Mouse (Mus musculus) limb, embryonic 13.5 days (tissue): ENCODE results near the gene Ccdc162. TPM values are rescaled to one million over a fixed set of nuclear protein-coding genes. Genes with fewer than 3 reads are reported as not detected.

Experiments used
- ATAC-seq: fragments of 200-750 bp; cut with Nextera tagmentation; 2 replicates; pipeline ENCODE4 v1.8.0; 2017; ENCODE audit warnings: low read depth, moderate number of reproducible peaks, moderate TSS enrichment; ENCODE audit not compliant: low FRiP score
- H3K27ac ChIP-seq: fragments of 300-500 bp; sonication (generic); 2 replicates; pipeline ENCODE4 v1.5.1; 2015; ENCODE audit warnings: inconsistent platforms, mild to moderate bottlenecking, moderate library complexity
- H3K27me3 ChIP-seq: fragments of 300-500 bp; sonication (generic); 2 replicates; pipeline ENCODE4 v1.6.1; 2015; ENCODE audit warnings: mild to moderate bottlenecking, inconsistent platforms
- H3K36me3 ChIP-seq: fragments of 300-500 bp; sonication (generic); 2 replicates; pipeline ENCODE4 v1.6.1; 2015; ENCODE audit warnings: inconsistent platforms, mild to moderate bottlenecking, moderate library complexity
- H3K4me1 ChIP-seq: fragments of 300-500 bp; sonication (generic); 2 replicates; pipeline ENCODE4 v1.6.1; 2015; ENCODE audit warnings: inconsistent platforms
- H3K4me2 ChIP-seq: fragments of 300-500 bp; sonication (generic); replicated peaks from 2 replicates; pipeline ENCODE4 v1.6.1; 2015; ENCODE audit warnings: inconsistent platforms, mild to moderate bottlenecking, moderate library complexity
- H3K4me3 ChIP-seq: fragments of 300-500 bp; sonication (generic); 2 replicates; pipeline ENCODE4 v1.5.1; 2015; ENCODE audit warnings: moderate library complexity, mild to moderate bottlenecking, inconsistent platforms
- H3K9ac ChIP-seq: fragments of 300-500 bp; sonication (generic); 2 replicates; pipeline ENCODE4 v1.6.1; 2015; ENCODE audit warnings: mild to moderate bottlenecking, inconsistent platforms
- H3K9me3 ChIP-seq: fragments of 300-500 bp; sonication (generic); 2 replicates; pipeline ENCODE4 v1.6.1; 2016; ENCODE audit warnings: inconsistent platforms
- WGBS: fragments of 180-500 bp; shearing (Covaris S2); methylation state at CpG from one replicate; pipeline ENCODE4 v1.1.7; 2015; 5-methylcytosine and 5-hydroxymethylcytosine counted together
- polyA plus RNA-seq: library from polyadenylated mRNA; unstranded; fragments of >200 nt; fragmentation: Nextera tagmentation; extraction: Ambion mirVana; gene quantifications from 2 replicates; pipeline ENCODE4 v1.2.1, GENCODE M21; 2015

Gene Ccdc162
- polyA plus RNA-seq, 1 experiment from 2014 or later, result 1.4 TPM

DNA sequence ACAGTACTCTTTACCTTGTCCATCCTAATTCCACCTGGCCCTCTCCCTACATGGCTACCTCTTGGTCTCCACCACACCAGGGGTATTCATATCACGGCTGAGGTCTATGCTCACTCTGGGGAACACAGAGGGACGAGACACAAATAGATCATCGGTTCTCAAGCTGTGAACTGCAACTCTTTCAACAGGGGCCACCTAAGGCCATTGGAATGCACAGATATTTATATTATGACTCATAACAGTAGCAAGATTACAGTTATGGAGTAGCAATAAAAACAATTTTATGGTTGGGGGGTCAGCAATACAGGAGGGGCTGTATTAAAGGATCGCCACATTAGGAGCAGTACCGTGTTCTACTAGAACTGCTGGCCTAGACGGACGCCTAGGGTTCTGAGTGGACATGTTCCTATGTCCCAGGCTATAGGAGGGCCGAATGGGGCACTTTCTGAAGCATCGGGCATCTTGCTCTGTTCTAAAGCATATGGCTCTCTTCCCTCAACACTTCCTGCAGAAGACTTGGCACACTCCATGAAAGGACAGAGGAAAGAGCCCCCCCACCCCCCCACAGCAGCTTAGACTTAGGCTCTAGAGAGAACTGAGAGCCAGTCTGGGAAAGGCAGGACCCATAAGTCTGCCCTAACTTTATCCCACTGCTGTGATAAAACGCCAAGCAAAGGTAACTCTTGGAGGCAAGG lies 154.6 kb downstream of the Ccdc162 start:
- Histone ChIP-seq H3K4me2 (no peak overlapping the region), H3K4me3 (no peak overlapping the region), H3K9ac (no peak overlapping the region), H3K36me3 (no peaks in the 10 kb centered on the region), H3K4me1 (no peaks in the 10 kb centered on the region), H3K27ac (no peak overlapping the region), H3K27me3 (no peaks in the 10 kb centered on the region), H3K9me3 (peaks cover 14% of the 10 kb centered on the region; the same call in 1 of the 2 replicates)
- 88% methylated on average over 10 of the region's 10 CpGs for WGBS
- no peak for ATAC-seq

DNA sequence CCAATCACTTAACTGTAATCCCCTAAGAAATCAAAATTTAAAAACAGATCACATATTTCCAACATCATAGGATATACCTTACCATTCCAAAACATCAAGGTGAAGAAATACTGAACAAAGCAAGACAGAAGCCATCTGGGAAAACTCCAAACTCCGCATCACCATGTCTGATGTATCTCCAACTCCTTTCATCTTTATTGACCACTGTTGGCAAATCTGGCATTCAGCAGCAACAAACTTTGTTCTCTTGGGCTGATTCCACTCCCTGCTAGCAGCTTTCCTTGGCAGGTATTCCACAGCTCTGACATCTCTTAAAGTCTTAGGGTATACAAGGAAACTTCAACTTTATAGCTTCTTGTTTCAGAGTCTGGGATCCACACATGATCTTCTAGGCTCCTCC lies 158.0 kb downstream of the Ccdc162 start:
- no peaks in the 10 kb centered on the region for H3K27me3 ChIP-seq
- no peak overlapping the region for H3K27ac ChIP-seq
- no peak overlapping the region for H3K4me2 ChIP-seq
- peaks cover 4% of the 10 kb centered on the region for H3K4me1 ChIP-seq
- 88% methylated on average over 1 of the region's 1 CpGs for WGBS
- no peak overlapping the region for H3K9ac ChIP-seq
- H3K36me3 ChIP-seq, result no peaks in the 10 kb centered on the region
- no peak overlapping the region for H3K4me3 ChIP-seq
- peaks cover 14% of the 10 kb centered on the region; the same call in 1 of the 2 replicates for H3K9me3 ChIP-seq
- ATAC-seq, result no peak

DNA sequence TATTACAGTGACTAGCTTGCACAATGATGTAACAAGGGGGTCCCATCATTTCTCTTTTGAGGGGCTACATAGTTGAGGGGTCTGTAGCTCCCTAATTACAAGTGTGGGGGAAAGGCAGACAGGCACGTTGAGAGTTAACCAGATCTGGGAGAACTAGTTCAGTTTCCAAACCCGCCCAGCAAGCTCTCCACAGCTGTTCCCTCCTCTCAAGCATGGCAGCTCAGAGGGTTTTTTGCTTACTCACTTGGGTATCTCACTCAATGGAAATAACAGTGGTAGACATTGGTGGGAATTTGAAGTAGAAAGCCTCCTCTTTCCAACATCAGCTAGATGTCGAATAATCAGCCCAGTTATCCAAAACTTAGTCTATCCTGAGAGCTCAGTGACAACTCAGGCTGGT lies 161.4 kb downstream of the Ccdc162 start:
- H3K36me3 ChIP-seq, result no peaks in the 10 kb centered on the region
- WGBS, result 78% methylated on average over 3 of the region's 3 CpGs
- 0 out of 2 replicates have a peak, but pooled peaks cover 5% of the 10 kb centered on the region for H3K9me3 ChIP-seq
- no peak overlapping the region for H3K27ac ChIP-seq
- peaks cover 28% of the 10 kb centered on the region for H3K4me1 ChIP-seq
- ATAC-seq, result no peak
- no peaks in the 10 kb centered on the region for H3K27me3 ChIP-seq
- no peak overlapping the region for H3K9ac ChIP-seq
- H3K4me2 ChIP-seq, result no peak overlapping the region
- H3K4me3 ChIP-seq, result no peak overlapping the region

DNA sequence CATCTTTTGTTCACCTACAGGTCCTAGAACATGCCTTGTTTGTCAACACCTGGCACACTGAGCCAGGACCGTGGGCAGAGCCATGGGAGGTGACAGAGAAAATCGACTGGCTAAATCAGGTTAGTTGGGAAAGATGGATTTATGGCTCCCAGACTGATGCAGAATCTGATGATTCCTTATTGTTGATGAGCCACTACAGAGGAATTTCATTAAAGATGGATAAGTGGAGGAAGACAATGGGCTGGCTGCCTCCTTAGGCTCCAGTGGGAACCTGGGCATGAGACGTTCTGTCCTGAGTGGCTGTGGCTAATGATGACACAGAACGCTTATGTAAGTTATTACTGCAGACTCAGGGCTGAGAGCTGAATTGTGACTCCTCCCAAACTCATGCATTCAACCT lies 162.7 kb downstream of the Ccdc162 start:
- no peaks in the 10 kb centered on the region for H3K27me3 ChIP-seq
- no peak overlapping the region for H3K27ac ChIP-seq
- ATAC-seq, result no peak
- no peak overlapping the region for H3K4me2 ChIP-seq
- H3K4me1 ChIP-seq, result peaks cover 28% of the 10 kb centered on the region
- H3K36me3 ChIP-seq, result peaks cover 4% of the 10 kb centered on the region
- 73% methylated on average over 4 of the region's 4 CpGs for WGBS
- H3K9ac ChIP-seq, result no peak overlapping the region
- H3K9me3 ChIP-seq, result peaks cover 5% of the 10 kb centered on the region
- no peak overlapping the region for H3K4me3 ChIP-seq

DNA sequence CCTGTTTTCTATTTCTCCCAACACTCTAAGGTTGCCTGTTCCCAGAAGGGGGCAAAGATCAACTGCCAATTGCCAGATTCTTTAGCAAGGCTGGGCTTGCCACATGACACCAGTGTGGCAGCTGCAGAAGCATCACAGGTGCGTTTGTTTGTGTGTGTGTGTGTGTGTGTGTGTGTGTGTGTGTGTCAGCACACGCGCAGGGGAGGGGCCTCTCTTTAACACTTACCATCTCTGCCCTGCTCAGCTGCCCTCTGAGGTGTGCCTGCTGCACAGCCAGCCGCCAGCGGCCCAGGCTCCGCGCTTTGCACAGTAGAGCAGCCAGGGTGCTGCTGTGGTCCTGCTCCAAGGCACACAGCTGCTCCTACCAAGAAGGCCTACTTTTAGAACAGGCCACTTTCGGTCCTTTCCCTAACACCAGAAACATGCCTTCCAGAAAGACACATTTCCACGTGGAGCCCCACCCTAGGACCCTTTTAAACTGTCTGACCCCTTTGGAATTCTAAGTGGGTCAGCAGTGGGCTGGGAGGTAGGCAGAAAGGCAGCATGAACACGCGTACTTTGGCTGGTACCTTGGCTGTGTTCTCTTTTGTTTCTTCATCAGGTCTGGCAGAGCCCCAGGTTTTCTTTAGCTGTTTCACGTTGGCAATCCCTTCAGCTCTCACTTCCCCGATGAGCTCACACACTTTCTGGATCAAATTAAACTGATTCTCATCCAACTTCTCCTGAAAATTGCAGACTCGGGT lies 163.4 kb downstream of the Ccdc162 start:
- Histone ChIP-seq H3K4me3 (no peak overlapping the region), H3K4me1 (peaks cover 28% of the 10 kb centered on the region), H3K27me3 (no peaks in the 10 kb centered on the region), H3K4me2 (0 out of 2 replicates have a peak overlapping the region, but pooled peaks have one; percentile 4), H3K36me3 (peaks cover 4% of the 10 kb centered on the region), H3K9me3 (peaks cover 5% of the 10 kb centered on the region), H3K9ac (no peak overlapping the region; the same call in 1 of the 2 replicates), H3K27ac (peak overlapping the region; percentile 67)
- 26% methylated on average over 14 of the region's 14 CpGs for WGBS
- ATAC-seq, result peak; percentile 86

DNA sequence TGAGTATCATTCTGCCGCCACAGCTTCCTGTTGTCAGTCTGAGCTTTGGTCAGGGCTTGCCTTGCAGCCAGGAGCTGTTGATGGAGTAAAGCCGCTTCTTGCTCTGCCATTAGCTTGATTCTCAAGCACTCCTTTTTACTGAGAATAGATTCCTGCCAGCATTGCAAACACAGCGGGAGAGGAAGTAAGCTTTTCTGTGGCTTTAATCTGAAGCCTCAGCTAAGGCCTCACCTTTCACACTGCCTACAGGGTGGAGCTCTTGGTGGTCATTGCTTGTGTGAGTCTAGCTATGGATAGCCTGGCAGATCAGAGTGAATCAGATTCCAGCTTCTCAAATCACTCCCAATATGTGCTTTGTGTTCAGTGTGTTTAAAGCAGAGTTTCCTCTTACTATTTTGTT lies 164.1 kb downstream of the Ccdc162 start:
- H3K36me3 ChIP-seq, result peaks cover 4% of the 10 kb centered on the region
- no peak overlapping the region for H3K4me2 ChIP-seq
- H3K9ac ChIP-seq, result no peak overlapping the region
- WGBS, result 25% methylated on average over 3 of the region's 3 CpGs
- no peak for ATAC-seq
- H3K27ac ChIP-seq, result peak overlapping the region; percentile 3; the same call in 1 of the 2 replicates
- H3K4me3 ChIP-seq, result no peak overlapping the region
- peaks cover 5% of the 10 kb centered on the region for H3K9me3 ChIP-seq
- H3K27me3 ChIP-seq, result no peaks in the 10 kb centered on the region
- H3K4me1 ChIP-seq, result peaks cover 28% of the 10 kb centered on the region

DNA sequence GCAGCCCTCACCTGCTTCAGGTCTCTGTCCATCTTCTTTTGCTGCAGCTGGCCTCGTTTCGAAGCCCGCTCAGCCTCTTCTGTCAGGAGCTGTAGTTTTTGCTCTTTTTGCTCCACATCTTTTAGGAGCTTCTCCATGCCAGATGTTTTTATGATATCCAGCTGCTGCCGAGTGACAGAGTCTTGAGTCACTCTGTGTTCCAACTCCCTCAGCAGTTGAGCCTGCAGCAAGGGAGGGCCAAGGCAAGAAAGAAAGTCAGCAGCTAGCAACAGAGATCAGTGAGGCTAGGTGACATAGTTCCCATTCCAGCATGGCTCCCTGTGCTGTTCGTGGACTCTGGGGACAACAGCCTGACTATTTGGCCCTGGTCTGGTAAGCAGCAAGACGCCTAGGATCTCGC lies 165.7 kb downstream of the Ccdc162 start:
- ATAC-seq, result no peak
- 60% methylated on average over 7 of the region's 7 CpGs for WGBS
- Histone ChIP-seq H3K27ac (no peak overlapping the region), H3K4me3 (no peak overlapping the region), H3K9ac (peak overlapping the region; percentile 13; the same call in 1 of the 2 replicates), H3K4me1 (peaks cover 28% of the 10 kb centered on the region), H3K4me2 (no peak overlapping the region), H3K9me3 (peaks cover 5% of the 10 kb centered on the region), H3K27me3 (no peaks in the 10 kb centered on the region), H3K36me3 (peaks cover 4% of the 10 kb centered on the region)

DNA sequence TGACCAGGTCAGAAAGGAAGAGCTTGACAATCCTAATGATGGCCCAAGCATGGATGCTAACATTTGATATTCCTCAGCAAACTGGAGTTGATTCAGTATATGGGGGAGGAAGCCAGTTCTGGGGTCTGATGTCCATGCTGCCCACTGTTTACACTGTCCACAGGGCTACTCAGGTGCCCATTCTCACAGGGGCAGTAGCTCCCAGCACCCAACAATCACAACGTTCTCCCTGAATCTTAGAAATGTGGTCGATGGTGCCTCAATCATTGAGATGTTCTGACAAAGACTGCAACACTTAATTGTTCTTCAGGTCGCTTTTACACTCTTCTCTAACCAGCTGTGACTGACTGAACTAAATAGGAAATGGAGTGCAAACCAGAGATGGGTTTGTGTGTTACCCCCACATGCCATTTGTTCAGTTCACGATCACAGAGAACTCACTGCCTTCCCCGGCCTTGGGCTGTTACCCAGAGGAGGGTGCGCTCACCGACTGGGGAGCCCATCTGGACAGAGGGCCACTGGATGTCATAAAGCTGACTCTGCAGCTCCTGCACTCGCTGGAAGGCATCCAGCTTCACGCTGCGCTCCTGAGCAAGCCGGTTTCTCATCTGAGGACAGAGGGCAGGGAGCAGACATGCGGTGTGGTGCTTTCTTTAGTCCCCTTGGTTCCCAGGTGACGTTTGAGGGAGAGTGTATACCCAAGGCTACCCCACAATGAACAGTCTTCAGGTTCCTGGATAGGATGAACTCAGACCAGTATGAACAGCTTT lies 169.9 kb downstream of the Ccdc162 start:
- no peak overlapping the region for H3K9ac ChIP-seq
- H3K27me3 ChIP-seq, result no peaks in the 10 kb centered on the region
- 43% methylated on average over 13 of the region's 13 CpGs for WGBS
- H3K4me3 ChIP-seq, result no peak overlapping the region
- no peak overlapping the region for H3K27ac ChIP-seq
- H3K4me1 ChIP-seq, result peaks cover 15% of the 10 kb centered on the region
- no peak overlapping the region for H3K4me2 ChIP-seq
- ATAC-seq, result no peak
- H3K36me3 ChIP-seq, result peaks cover 4% of the 10 kb centered on the region
- peaks cover 5% of the 10 kb centered on the region for H3K9me3 ChIP-seq

DNA sequence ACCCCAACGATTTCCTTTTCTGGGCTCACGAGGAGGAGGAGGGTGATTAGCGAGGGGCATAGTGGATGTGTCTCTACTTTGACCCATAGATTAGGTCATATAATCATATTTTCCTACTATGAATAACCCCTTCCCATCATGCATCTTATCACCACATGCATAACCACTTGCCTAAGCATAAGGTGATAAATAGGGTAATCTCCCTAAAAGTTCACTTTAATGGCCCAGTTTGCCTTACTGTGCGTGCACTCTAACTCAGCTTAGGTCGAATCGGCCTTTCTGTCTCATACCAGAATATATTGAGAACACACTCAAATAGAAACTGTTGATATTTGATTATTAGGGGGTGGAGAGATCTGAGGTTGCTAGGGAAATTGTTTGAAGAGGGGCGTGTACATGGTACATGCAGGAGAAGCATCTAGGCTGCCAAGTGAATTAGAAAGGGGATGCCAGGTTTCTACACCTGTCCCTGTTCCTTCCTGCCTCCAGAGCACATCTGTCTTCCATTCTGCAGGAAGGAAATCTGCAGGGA lies 171.1 kb downstream of the Ccdc162 start:
- Histone ChIP-seq H3K4me2 (no peak overlapping the region), H3K36me3 (peaks cover 4% of the 10 kb centered on the region), H3K4me1 (peaks cover 8% of the 10 kb centered on the region), H3K27ac (no peak overlapping the region), H3K9me3 (peaks cover 5% of the 10 kb centered on the region), H3K9ac (no peak overlapping the region), H3K4me3 (no peak overlapping the region), H3K27me3 (no peaks in the 10 kb centered on the region)
- 58% methylated on average over 7 of the region's 7 CpGs for WGBS
- no peak for ATAC-seq

DNA sequence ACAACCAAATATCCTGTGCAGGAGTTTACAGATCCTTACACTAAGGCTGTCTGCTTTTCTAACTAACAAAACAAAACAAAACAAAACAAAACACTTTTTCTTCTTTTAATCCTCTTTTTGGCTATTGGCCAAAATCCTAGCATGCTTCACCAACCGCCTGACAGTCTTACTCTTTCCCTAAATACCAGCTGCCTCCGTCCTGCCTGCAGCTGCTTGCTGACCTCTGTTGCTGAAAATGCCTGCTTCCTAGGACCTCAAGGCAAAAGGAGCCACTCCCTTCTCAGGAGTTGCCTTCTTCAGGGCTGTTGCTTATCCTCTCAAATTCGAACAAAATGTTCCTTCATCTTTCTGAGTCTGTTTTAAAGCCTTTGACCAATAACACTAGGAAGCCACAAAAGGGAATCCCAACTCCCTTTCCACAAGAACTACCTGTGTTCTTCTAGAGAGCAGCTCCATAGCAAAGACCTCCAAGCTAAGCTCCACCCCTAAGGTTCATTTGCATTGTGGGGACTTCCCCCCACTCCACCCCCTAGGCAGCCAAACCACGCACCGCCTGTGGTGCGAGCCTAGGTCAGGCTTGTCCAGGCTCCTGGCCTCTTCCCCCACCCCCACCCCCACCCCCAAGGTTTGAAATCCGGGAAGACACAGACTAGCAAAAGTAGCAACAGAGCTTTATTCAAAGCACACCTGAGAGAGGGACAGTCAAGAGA lies 171.8 kb downstream of the Ccdc162 start:
- H3K27me3 ChIP-seq, result no peaks in the 10 kb centered on the region
- H3K9ac ChIP-seq, result no peak overlapping the region
- no peak overlapping the region for H3K27ac ChIP-seq
- H3K4me3 ChIP-seq, result no peak overlapping the region
- 5% methylated on average over 7 of the region's 7 CpGs for WGBS
- ATAC-seq, result no peak
- H3K4me2 ChIP-seq, result no peak overlapping the region
- peaks cover 5% of the 10 kb centered on the region for H3K9me3 ChIP-seq
- H3K4me1 ChIP-seq, result peaks cover 8% of the 10 kb centered on the region
- peaks cover 4% of the 10 kb centered on the region for H3K36me3 ChIP-seq

DNA sequence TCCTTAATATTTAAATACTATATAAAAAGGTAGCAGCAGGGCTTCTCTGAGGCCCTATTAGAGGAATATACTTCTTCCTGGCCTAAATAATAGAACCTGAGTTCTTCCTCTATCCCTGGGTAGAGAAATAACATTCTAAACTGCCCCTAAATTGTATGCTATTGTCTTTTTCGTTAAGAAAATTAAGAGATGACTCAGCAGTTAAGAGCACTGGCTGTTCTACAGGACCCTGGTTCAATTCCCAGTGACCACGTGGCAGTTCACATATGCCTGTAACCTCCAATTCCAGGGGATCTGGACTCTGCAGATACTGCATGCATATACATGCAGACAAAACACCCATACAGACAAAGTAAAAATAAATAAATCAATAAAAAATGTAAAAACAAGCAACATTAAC lies 172.6 kb downstream of the Ccdc162 start:
- Histone ChIP-seq H3K9me3 (no peaks in the 10 kb centered on the region), H3K4me3 (no peak overlapping the region), H3K27me3 (no peaks in the 10 kb centered on the region), H3K4me2 (no peak overlapping the region), H3K9ac (no peak overlapping the region), H3K36me3 (peaks cover 7% of the 10 kb centered on the region), H3K27ac (no peak overlapping the region), H3K4me1 (peaks cover 8% of the 10 kb centered on the region)
- ATAC-seq, result no peak
- 70% methylated on average over 2 of the region's 2 CpGs for WGBS
